Mouse (Mus musculus) spleen, postnatal 14 days (tissue): ENCODE measurements around the gene Ehbp1.

Experiments
- DNase-seq, 2 experiments: peaks; one replicate each; pipeline ENCODE4 v3.0.0; 2021 to 2022; ENCODE audit warnings: low spot score in 2 of 2

Gene Ehbp1

GRCm38 (mm10) chr11:22057538-22057937 is 284.6 kb downstream of the Ehbp1 start:
- DNase-seq: no peak

- no peak for DNase-seq
Measured at GRCm38 (mm10) chr11:22055908-22056307, 286.2 kb downstream of the Ehbp1 start.

GRCm38 (mm10) chr11:22053034-22053668 is 288.9 kb downstream of the Ehbp1 start:
- DNase-seq: no peak

DNA sequence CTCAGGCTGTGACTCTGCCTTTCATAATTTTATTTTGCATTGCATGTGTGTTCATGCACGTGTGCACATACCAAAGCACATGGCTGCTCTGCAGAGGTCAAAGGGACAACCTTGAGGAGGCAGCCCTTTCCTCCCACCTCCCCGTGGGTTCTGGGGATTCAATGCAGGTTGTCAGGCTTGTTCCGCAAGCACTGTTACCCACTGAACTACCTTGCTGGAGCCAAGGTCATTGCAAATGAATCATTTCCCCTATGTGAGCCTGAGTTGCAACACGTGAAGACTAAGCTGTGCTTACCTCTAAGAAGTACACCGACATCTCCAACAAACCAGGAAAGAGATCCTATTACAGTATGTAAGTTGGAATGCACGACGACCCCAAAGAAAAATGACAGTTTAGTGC is 291.2 kb downstream of the Ehbp1 start:
- no peak for DNase-seq

DNA sequence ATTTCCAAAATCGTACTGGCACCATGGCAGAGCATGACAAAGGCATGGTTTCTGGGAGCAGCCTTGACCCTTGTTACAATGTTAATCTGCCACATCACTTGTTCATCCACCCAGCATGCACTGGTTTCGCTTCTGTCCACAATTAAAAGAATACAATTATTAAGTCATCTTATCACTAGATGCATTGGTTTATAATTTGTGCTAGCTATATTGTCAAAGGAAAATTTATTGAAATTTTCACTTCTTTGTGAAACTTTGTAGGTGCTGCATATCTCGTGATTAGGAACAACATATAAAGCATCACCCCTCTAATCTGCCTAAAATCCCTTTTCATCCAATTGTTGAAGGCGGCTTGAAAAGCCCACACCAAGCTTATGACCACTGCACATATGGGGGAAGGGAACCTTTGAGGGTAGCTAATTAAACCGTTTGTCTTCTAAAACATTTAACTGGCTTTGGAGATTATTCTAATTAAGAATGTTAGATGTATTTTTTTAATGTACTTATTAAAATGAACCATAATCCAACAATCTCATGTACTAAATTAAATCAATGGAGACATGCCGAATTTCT is 302.2 kb downstream of the Ehbp1 start:
- no peak for DNase-seq

DNA sequence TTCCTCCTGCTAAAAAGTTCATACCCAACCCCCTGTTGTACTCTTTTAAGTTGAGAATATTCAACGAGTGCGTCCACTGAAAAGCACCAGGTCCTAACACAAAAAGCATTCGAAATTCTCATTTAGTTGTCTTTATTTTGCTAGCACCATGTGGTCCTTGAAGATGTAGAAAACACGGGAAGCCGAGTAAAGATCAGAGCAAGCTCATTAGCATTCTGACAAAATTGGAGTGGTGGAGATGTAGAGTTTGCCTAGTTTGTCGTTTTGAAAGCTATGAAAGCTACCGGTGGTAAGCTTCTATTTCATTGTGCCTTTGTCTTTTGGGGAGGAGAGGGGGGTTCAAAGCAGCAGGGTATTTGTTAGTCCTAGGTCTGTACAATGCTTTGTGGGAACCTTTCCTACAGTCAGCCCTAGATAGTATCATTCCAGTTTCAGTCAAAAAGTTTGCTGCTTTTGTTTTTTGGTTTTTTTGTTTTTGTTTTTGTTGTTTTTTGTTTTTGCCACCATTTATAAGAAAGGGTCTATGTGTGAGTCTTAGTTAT is 307.5 kb downstream of the Ehbp1 start:
- DNase-seq: no peak

DNA sequence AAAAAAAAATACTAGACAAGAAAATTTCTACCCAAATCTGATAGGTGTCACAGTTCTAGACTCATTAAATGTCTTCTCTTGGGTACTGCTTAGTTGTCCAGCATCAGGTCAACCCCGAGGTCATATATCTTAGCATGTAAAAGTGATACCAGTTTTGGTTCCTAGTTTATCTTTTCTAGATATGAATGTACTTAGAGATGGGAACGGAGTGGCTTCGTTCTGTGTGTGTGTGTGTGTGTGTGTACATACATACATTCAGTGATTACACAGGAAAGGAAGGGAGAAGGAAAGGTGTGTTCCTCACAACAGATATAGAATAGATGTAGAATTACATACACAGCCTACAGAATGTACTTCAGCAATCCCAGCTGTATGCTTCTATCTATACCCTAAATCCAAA is 308.5 kb downstream of the Ehbp1 start:
- DNase-seq: no peak

- no peak for DNase-seq
Measured at GRCm38 (mm10) chr11:22020602-22021001, 321.5 kb downstream of the Ehbp1 start.

GRCm38 (mm10) chr11:22017444-22017843 is 324.6 kb downstream of the Ehbp1 start:
- no peak for DNase-seq

DNA sequence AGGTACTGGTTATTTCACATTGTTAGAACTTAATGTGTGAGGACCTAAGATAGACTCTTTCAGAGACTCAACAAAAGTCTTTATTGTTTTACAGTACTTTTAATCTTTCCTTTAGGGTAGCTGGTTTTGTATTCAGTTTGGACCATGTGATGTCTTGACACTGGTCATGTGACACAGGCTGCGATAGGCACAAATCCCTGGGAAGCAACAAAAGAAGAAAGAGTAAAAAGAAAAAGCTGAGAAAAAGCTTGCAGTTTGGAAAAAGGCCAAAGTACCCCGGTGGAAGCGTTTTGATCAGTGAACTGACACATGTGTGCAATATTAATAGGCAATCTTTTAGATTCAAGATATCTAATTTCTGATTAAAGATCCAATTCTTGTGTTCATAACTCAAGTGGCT is 325.8 kb downstream of the Ehbp1 start:
- DNase-seq: no peak

- DNase-seq: no peak
Measured at GRCm38 (mm10) chr11:22008817-22009216, 333.3 kb downstream of the Ehbp1 start.

DNA sequence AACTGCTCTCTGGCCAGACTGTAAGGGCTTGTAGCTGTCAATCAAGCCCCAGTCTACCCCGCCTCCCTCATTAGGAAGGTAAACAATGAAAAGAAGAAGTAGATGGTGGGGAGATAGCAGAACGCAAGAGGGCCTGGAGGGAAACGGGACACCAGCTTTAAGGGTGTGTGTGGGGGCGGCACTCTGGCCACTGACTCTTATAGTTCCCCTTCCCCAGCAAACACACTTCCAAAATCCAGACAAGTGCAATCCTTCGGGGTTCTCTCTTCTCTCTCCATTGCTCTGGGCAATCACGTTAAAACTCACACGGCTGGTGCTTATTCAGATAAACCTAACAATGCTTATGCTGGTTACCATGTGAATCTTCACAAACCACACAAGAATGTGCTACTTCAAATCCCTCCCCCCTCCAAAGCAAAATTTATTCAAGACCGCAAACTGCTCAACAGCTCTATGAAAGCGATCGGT is 333.9 kb downstream of the Ehbp1 start:
- no peak for DNase-seq

- no peak for DNase-seq
Measured at GRCm38 (mm10) chr11:22007781-22008110, 334.3 kb downstream of the Ehbp1 start.

- no peak for DNase-seq
Measured at GRCm38 (mm10) chr11:22007088-22007780, 334.9 kb downstream of the Ehbp1 start.

DNA sequence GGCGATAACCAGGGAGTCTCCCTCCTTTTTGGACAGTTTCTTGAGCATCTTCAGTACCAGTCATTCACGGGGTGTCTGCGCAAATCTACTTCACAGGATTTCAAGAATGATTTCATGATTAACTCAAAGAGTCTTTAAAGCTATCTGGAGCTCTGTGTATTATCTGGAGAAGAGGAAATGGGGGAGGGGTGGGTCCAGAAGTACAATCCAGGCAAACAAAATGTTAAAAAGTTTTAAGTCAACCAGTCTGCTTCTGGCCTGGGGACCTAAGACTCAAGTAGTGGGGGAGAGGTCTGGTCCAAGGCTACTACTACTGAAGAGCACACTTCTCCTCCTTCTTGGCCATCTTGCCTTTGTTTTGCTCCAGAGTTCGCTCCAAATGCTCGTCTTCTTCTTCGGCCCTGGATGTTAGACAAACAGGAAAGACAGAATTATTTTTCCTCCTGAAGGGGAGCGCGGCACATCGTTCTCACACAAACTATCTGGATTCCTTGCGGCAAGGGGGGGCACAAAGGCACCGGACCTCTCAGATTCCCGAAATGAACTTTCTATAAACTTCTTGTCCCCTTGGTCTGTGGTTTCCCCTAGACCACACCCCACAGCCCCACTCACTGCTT is 335.5 kb downstream of the Ehbp1 start:
- DNase-seq: no peak

GRCm38 (mm10) chr11:22005281-22005870 is 336.7 kb downstream of the Ehbp1 start:
- no peak for DNase-seq

GRCm38 (mm10) chr11:22004331-22004841 is 337.7 kb downstream of the Ehbp1 start:
- DNase-seq: no peak

DNA sequence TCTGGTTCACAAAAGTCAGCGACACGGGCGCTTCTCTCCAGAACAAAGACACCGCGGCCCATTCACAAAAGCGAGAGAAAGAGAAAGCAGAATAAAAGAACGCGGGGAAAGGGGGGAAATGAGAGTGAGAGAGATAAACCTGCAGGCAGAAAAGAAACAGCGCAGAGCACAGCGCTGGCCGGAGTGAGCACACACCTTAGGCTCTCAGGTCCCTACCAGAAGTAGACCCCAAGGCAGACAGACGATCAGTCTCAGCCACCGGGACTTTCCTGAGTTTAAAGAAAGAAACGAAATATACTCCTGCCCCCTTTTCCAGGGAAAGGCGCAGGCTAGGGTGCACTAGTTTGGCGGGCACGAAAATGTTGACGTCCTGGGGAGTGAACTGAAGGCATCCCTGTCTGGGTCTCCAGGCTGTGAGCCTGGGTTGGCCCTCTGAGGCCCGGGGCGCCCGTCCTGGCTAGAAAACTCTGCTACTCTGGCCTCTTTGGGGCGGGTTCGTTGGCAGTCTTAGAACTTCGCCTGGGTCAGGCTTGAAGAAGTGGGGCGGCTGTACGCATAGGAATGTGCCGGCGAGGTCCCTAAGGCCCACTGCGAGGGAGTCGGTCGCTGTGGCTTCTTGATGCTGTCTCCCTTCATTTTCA is 338.6 kb downstream of the Ehbp1 start:
- DNase-seq: no peak

- DNase-seq: no peak
Measured at GRCm38 (mm10) chr11:22002783-22003340, 339.2 kb downstream of the Ehbp1 start, which contains the start of gene Otx1. Otx1 (minus strand) TSS chr11:22002897.

DNA sequence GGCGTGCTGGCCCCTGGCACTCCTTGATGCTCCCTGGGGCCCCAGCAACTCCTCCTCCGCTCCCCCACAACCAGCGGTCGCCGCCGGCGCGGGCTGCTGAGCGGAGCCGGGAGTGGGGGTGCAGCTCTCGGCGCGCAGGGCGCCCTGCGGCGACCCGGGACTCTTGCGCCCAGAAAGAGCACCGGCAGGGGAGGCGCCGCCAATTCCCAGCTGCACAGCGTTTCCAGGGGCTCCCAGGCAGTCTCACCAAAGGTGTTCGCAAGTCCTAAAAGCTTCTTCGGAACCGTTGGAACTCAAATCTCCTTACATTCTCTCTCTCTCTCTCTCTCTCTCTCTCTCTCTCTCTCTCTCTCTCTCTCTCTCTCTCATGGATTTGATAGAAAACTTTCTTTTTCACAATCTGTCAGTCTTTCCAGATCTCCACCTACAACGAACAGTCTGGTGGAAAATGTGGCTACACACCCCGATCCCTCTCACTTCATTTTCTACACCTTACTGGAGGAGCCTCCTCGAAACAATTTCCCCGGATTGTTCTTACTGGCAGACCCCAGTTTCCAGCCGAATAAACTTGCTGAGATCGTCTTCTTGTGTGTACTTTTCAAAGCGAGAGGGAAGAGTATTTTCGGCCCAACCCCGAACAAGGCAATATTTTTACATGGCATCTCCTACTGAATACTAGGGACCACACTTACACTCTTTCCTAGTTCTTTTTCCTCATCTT is 339.9 kb downstream of the Ehbp1 start:
- DNase-seq: no peak
